Mouse (Mus musculus) embryonic facial prominence, embryonic 13.5 days (tissue): ENCODE results near the gene Sox5. TPM values are rescaled to one million over a fixed set of nuclear protein-coding genes. Genes with fewer than 3 reads are reported as not detected.

ENCODE experiments used
- ATAC-seq: fragments of 200-750 bp; cut with Nextera tagmentation; 2 replicates; pipeline ENCODE4 v1.8.0; 2017; ENCODE audit warnings: low read depth; ENCODE audit not compliant: insufficient number of reproducible peaks, insufficient read depth, low FRiP score, low TSS enrichment
- H3K27ac ChIP-seq: fragments of 300-500 bp; sonication (generic); 2 replicates; pipeline ENCODE4 v1.5.1; 2015; ENCODE audit warnings: moderate library complexity, mild to moderate bottlenecking, inconsistent platforms
- H3K27me3 ChIP-seq: fragments of 300-500 bp; sonication (generic); 2 replicates; pipeline ENCODE4 v1.6.1; 2015; ENCODE audit warnings: mild to moderate bottlenecking, inconsistent platforms
- H3K36me3 ChIP-seq: fragments of 300-500 bp; sonication (generic); 2 replicates; pipeline ENCODE4 v1.6.1; 2015; ENCODE audit warnings: mild to moderate bottlenecking, inconsistent platforms
- H3K4me1 ChIP-seq: fragments of 300-500 bp; sonication (generic); 2 replicates; pipeline ENCODE4 v1.6.1; 2015; ENCODE audit warnings: inconsistent platforms
- H3K4me2 ChIP-seq: fragments of 300-500 bp; sonication (generic); 2 replicates; pipeline ENCODE4 v1.6.1; 2015; ENCODE audit warnings: moderate library complexity, mild to moderate bottlenecking, inconsistent platforms
- H3K4me3 ChIP-seq: fragments of 300-500 bp; sonication (generic); 2 replicates; pipeline ENCODE4 v1.5.1; 2015; ENCODE audit warnings: mild to moderate bottlenecking, inconsistent platforms
- H3K9ac ChIP-seq: fragments of 300-500 bp; sonication (generic); 2 replicates; pipeline ENCODE4 v1.6.1; 2015; ENCODE audit warnings: mild to moderate bottlenecking, inconsistent platforms
- H3K9me3 ChIP-seq: fragments of 300-500 bp; sonication (generic); 2 replicates; pipeline ENCODE4 v1.6.1; 2016; ENCODE audit warnings: inconsistent platforms
- WGBS: fragments of 180-500 bp; shearing (Covaris S2); methylation state at CpG from one replicate; pipeline ENCODE4 v1.1.7; 2015; ENCODE audit warnings: mixed read lengths; 5-methylcytosine and 5-hydroxymethylcytosine counted together
- polyA plus RNA-seq: library from polyadenylated mRNA; unstranded; fragments of >200 nt; fragmentation: Nextera tagmentation; extraction: Ambion mirVana; gene quantifications from 2 replicates; pipeline ENCODE4 v1.2.1, GENCODE M21; 2015

The Sox5 gene
- polyA plus RNA-seq, 1 experiment from 2014 or later = 55.6 TPM

DNA sequence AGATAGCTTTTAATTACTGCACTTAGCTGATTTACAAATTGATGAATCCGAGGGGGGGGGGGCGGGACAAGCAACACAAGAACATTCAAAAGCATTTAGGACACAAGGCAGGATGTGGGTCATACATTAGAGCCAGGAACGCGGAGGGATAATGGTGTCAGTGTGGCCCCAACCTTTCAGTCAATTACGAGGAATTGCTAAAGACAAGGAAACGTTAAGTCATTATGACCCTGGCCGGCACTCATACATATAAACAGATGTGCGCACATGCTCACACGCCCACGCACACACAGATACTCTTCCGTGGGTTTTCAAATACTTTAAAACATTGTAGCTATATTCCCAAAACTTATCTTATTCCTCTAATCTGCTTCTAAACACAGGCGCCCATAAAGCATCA is 19.9 kb downstream of the Sox5 start:
- H3K27ac ChIP-seq = no peak overlapping the region
- no peaks in the 10 kb centered on the region for H3K9me3 ChIP-seq
- H3K9ac ChIP-seq = no peak overlapping the region
- H3K27me3 ChIP-seq = peaks cover 9% of the 10 kb centered on the region
- no peaks in the 10 kb centered on the region for H3K36me3 ChIP-seq
- no peak overlapping the region for H3K4me2 ChIP-seq
- no peak for ATAC-seq
- H3K4me3 ChIP-seq = no peak overlapping the region
- peaks cover 3% of the 10 kb centered on the region; the same call in 1 of the 2 replicates for H3K4me1 ChIP-seq
- 47% methylated on average over 12 of the region's 12 CpGs for WGBS

DNA sequence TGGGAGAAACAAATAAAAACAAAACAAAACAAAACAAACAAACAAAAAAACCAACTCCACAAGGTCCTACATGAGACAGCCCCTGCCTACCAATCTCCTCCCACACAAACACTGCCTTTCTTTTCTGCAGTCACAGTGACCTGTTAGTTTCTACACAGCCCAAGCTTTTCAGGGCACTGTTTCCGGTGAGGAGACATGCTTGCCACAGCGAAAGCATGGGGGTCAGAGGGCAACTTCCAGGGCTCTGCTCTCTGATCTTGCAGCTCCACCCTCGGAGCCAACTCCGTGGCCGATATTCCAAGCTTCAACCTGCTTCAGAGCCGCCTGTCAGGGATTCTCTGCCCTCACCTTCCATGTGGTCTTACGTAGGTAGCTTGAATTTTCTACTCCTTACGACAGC is 22.6 kb downstream of the Sox5 start:
- WGBS = 29% methylated on average over 8 of the region's 8 CpGs
- Histone ChIP-seq H3K36me3 (no peaks in the 10 kb centered on the region), H3K4me3 (no peak overlapping the region), H3K4me2 (no peak overlapping the region), H3K4me1 (peaks cover 5% of the 10 kb centered on the region), H3K27ac (no peak overlapping the region), H3K9ac (no peak overlapping the region), H3K27me3 (peaks cover 16% of the 10 kb centered on the region), H3K9me3 (no peaks in the 10 kb centered on the region)
- ATAC-seq = no peak

DNA sequence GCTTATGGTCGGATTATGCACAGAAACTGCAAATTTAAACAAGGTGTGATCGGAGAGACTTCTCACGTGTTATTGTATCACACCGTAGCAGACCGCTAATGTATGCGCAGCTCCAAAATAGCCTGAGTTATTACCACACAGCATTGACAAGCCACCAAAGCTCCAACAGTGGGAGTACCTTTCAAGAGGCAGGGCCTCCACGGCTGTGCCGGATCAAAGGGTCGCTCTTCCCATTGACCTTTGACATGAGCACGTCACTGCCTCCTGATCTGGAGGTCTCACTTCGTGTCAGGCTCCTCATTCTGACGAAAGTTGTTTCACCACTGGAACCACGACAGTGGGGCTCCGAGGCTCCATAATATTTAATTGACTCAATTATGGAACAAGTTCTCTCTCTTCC is 24.4 kb downstream of the Sox5 start:
- Histone ChIP-seq H3K4me3 (no peak overlapping the region), H3K9ac (no peak overlapping the region), H3K36me3 (no peaks in the 10 kb centered on the region), H3K4me2 (no peak overlapping the region), H3K4me1 (peaks cover 17% of the 10 kb centered on the region), H3K9me3 (no peaks in the 10 kb centered on the region), H3K27ac (no peak overlapping the region), H3K27me3 (peaks cover 16% of the 10 kb centered on the region)
- no peak for ATAC-seq
- 39% methylated on average over 14 of the region's 14 CpGs for WGBS

DNA sequence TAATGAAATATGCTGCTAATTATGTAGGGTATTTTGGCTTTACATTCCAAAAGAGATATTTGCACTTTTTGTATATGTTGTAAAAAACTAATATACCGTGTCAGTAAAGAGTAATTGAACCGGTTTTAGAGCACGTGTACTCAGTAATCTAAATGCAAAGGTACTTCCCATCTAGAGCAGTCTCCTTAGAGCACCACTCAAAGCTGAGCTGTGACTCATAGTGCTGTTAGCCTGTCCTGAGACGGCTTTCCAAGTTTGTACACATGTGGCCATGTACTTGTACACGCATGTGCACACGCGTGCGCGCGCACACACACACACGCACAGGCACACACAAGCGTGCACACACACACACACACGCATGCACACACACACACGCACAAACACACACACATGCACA is 25.3 kb downstream of the Sox5 start:
- Histone ChIP-seq H3K27ac (no peak overlapping the region), H3K9ac (no peak overlapping the region), H3K4me2 (no peak overlapping the region), H3K36me3 (no peaks in the 10 kb centered on the region), H3K4me1 (peaks cover 17% of the 10 kb centered on the region), H3K27me3 (peaks cover 16% of the 10 kb centered on the region), H3K9me3 (no peaks in the 10 kb centered on the region), H3K4me3 (no peak overlapping the region)
- 89% methylated on average over 14 of the region's 14 CpGs for WGBS
- ATAC-seq = no peak

DNA sequence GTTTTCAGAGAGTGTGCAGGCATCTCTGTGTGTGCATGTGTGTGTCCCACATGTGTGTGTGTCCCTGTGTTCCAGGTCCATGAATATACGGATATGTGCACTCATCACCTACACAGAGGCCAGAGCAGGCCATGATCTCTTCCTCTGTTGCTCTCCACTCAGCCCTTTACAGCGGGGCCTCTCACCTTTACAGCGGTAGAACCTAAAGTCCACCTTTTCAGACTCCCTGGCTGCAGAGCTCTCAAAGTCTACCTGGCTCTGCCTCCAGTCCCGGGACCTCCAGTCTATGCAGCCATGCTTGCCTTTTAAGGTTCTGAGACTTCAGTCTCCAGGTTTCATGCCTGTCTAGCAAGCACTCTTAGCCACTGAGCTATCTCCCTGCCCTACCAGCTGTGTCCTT is 26.5 kb downstream of the Sox5 start:
- ATAC-seq = no peak
- Histone ChIP-seq H3K27me3 (peaks cover 16% of the 10 kb centered on the region), H3K9ac (no peak overlapping the region), H3K27ac (no peak overlapping the region), H3K4me2 (no peak overlapping the region), H3K36me3 (no peaks in the 10 kb centered on the region), H3K4me1 (peaks cover 17% of the 10 kb centered on the region), H3K9me3 (no peaks in the 10 kb centered on the region), H3K4me3 (no peak overlapping the region)
- WGBS = 81% methylated on average over 4 of the region's 4 CpGs

DNA sequence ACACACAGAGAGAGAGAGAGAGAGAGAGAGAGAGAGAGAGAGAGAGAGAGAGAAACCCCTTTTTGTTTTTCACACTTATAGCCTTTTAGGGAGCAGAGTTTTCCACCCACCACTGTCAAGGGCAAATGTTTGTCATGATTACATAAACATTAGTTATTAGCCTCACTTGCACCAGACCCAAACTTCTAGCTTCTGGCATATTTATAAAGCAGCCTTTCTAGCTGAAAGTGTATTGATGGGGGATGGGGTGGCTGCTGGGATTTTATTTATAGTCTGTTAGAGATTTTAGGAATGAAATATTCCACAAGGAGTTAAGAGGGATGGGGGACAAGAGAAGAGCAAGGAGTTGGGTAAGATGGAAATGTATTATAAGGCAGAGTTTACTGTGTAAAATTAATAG is 27.4 kb downstream of the Sox5 start:
- ATAC-seq = no peak

DNA sequence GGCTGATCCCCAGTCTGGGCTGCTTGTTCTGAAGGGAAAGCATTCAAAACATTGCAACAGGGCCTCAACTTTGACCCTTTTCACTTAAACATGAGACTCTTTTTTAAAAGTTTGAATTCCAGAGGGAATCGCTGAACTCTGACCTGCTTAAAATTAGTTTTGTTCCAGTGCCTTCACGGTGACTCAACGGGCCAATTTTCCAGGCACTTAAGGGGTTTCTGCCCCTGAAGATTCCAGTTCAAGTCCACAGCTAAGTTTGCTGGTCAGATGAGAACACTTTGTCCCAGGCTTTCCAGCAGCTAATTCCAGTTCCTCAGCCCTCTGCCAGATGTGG is 27.8 kb downstream of the Sox5 start:
- H3K36me3 ChIP-seq = no peaks in the 10 kb centered on the region
- WGBS = 13% methylated on average over 3 of the region's 3 CpGs
- no peak overlapping the region for H3K4me2 ChIP-seq
- H3K27ac ChIP-seq = no peak overlapping the region
- no peaks in the 10 kb centered on the region for H3K9me3 ChIP-seq
- H3K27me3 ChIP-seq = peaks cover 10% of the 10 kb centered on the region; the same call in 1 of the 2 replicates
- H3K9ac ChIP-seq = no peak overlapping the region
- peaks cover 14% of the 10 kb centered on the region for H3K4me1 ChIP-seq
- ATAC-seq = no peak
- no peak overlapping the region for H3K4me3 ChIP-seq

More for the DNA sequence above, 27.4 kb downstream of the Sox5 start:
- H3K27ac ChIP-seq = no peak overlapping the region
- no peak overlapping the region for H3K9ac ChIP-seq
- H3K27me3 ChIP-seq = peaks cover 13% of the 10 kb centered on the region
- H3K9me3 ChIP-seq = no peaks in the 10 kb centered on the region
- no peaks in the 10 kb centered on the region for H3K36me3 ChIP-seq
- no peak overlapping the region for H3K4me3 ChIP-seq
- peaks cover 17% of the 10 kb centered on the region for H3K4me1 ChIP-seq
- H3K4me2 ChIP-seq = no peak overlapping the region

DNA sequence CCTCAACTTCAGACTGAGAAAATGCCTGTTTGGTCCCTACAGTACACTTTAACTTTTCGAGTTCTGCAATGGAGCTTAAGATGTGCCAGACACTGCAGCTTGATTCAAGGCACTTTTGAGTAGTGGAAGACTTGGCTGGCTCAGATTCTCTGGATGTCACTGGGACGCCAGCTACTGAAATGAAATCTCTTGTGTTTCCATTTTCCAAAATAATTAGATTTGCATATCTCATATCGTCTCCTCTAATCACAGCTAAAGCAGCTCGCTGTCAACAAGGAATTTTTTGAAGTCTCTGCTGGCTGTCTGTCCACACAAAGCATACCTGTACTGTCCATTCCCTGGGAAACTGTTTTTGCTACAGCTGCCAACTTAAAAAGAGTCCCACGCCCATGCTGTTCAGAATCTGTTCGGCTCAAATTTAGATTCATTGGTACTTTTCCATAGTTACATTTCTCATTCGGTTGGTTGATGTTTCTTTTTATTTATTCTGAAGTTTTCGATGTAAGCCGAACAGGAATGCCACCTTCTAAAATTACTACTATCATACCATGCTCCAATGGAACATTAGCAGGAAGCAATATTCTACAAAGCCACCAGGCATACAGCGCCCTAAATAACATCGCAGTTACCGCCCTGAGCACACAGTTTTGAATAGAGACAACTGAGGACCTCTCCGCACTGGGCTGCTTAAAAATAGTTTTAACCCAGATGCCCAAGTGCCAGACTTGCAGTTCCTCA is 28.4 kb downstream of the Sox5 start:
- no peak overlapping the region for H3K27ac ChIP-seq
- H3K4me2 ChIP-seq = no peak overlapping the region
- no peak overlapping the region for H3K9ac ChIP-seq
- H3K4me3 ChIP-seq = no peak overlapping the region
- H3K36me3 ChIP-seq = no peaks in the 10 kb centered on the region
- H3K27me3 ChIP-seq = peaks cover 10% of the 10 kb centered on the region; the same call in 1 of the 2 replicates
- H3K9me3 ChIP-seq = no peaks in the 10 kb centered on the region
- peaks cover 14% of the 10 kb centered on the region for H3K4me1 ChIP-seq
- ATAC-seq = no peak
- 39% methylated on average over 13 of the region's 13 CpGs for WGBS

DNA sequence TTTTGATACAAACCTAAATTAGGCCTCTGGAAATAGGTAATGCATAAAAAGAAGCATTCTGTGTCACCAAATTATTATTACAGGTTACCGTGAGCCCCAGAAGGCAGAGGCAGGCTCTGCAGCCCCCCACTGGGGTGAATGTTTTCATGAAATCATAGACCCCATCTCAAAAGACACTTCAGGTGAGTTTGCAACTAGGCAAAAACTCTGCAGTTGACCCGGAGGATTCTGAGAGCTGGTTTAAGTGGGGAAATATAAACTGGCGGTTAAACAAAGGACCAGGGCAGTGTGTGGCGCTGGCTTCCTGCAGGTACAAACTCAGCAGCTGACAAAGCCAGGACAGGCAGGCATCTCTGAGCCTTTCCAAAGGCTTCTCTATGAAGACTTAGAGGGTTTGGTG is 30.2 kb downstream of the Sox5 start:
- Histone ChIP-seq H3K27me3 (peaks cover 10% of the 10 kb centered on the region; the same call in 1 of the 2 replicates), H3K9ac (no peak overlapping the region), H3K4me2 (no peak overlapping the region), H3K9me3 (no peaks in the 10 kb centered on the region), H3K4me3 (no peak overlapping the region), H3K4me1 (peaks cover 14% of the 10 kb centered on the region), H3K36me3 (no peaks in the 10 kb centered on the region), H3K27ac (no peak overlapping the region)
- ATAC-seq = no peak
- 88% methylated on average over 4 of the region's 4 CpGs for WGBS

DNA sequence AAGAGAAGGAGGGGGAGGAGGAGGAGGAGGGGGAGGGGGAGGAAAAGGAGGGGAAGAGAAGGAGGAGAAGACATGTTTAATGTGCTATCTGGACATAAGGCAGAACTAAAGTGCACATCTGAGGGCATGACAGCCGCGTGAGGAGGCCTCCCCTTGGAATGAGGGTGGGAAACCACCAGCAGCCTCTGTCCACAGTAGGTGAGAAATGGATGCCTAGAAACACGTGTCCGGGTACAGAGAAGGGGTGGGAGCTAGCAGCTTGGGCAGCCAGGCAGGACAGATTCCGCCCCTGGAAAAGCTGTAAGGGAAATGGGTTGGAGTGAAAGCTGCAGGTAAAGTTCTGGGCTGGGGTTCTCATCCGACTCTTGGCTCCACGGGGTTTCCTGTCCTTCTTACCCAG is 31.6 kb downstream of the Sox5 start:
- Histone ChIP-seq H3K4me1 (peaks cover 14% of the 10 kb centered on the region), H3K4me2 (no peak overlapping the region), H3K9ac (no peak overlapping the region), H3K4me3 (no peak overlapping the region), H3K36me3 (no peaks in the 10 kb centered on the region), H3K27ac (no peak overlapping the region), H3K9me3 (no peaks in the 10 kb centered on the region), H3K27me3 (peaks cover 5% of the 10 kb centered on the region; the same call in 1 of the 2 replicates)
- WGBS = 53% methylated on average over 7 of the region's 7 CpGs
- no peak for ATAC-seq

DNA sequence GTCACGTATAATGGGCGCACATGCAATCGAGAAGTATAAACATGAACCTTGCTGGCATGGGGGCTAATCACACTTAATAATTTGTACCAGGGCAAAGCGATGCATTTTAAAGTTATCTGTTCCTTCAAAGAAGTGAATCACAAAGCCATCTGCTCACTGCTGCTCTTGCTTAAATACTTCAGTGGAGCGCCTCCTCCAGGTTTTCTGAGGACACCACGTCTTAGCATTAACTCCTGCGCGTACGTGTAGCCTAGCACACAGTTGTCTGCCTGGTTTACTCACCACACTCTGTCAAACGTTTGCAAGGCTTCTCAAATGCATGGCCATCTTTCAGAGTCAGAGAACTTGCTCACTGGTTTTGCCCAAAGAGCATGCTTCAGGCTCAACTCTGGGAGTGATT is 35.3 kb downstream of the Sox5 start:
- H3K4me3 ChIP-seq = no peak overlapping the region
- no peaks in the 10 kb centered on the region for H3K27me3 ChIP-seq

DNA sequence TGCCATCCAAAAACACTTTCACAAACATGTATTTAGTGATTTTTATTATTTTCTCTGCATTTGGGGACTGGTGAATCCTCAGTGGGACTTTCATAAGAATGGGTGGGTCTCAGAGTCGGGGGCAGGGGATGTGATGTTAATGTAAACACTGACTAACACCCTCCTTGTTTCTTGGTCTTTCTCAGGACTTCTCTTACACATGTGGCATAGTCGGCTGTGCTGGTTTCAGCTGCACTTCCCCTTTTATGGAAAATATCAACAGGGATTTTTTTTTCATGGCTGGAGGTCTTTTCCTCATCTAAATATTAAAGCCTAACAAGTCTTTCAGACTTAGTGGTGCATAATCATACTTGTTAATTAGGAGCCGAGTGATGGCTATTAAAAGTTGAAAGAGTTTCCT is 39.2 kb downstream of the Sox5 start:
- no peaks in the 10 kb centered on the region for H3K27me3 ChIP-seq
- H3K4me2 ChIP-seq = no peak overlapping the region
- H3K27ac ChIP-seq = no peak overlapping the region
- 37% methylated on average over 3 of the region's 3 CpGs for whole genome bisulfite sequencing
- H3K9me3 ChIP-seq = no peaks in the 10 kb centered on the region; the same call in 1 of the 2 replicates
- no peak overlapping the region for H3K9ac ChIP-seq
- peaks cover 9% of the 10 kb centered on the region for H3K4me1 ChIP-seq
- H3K4me3 ChIP-seq = no peak overlapping the region
- no peaks in the 10 kb centered on the region for H3K36me3 ChIP-seq
- ATAC-seq = no peak

More for the DNA sequence above, 35.3 kb downstream of the Sox5 start:
- no peak overlapping the region for H3K9ac ChIP-seq
- no peaks in the 10 kb centered on the region for H3K9me3 ChIP-seq
- H3K27ac ChIP-seq = no peak overlapping the region
- peaks cover 9% of the 10 kb centered on the region for H3K4me1 ChIP-seq
- no peaks in the 10 kb centered on the region for H3K36me3 ChIP-seq
- ATAC-seq = no peak
- 92% methylated on average over 10 of the region's 10 CpGs for WGBS
- H3K4me2 ChIP-seq = no peak overlapping the region
